Mouse (Mus musculus) stomach, embryonic 16.5 days (tissue): Measurements from ENCODE around the gene Dnah7b. TPM values are rescaled to one million over a fixed set of nuclear protein-coding genes. Genes with fewer than 3 reads are reported as not detected.
"Not testable (repeated sequence)": the region's sequence is repeated elsewhere in the genome, so short reads cannot be mapped to it uniquely, and the experiment has no call there.

ENCODE experiments used
- ATAC-seq: fragments of 200-750 bp; cut with Nextera tagmentation; 2 replicates; pipeline ENCODE4 v1.8.0; 2017; ENCODE audit warnings: moderate number of reproducible peaks, moderate TSS enrichment; ENCODE audit not compliant: insufficient read depth, low FRiP score
- H3K27ac ChIP-seq: fragments of 300-500 bp; sonication (generic); 2 replicates; pipeline ENCODE4 v1.5.1; 2014; ENCODE audit warnings: low read length
- H3K27me3 ChIP-seq: fragments of 300-500 bp; sonication (generic); 2 replicates; pipeline ENCODE4 v1.6.1; 2014; ENCODE audit warnings: low read length, control low read depth, mixed read lengths; ENCODE audit not compliant: control insufficient read depth, insufficient read depth
- H3K36me3 ChIP-seq: fragments of 300-500 bp; sonication (generic); 2 replicates; pipeline ENCODE4 v1.6.1; 2014; ENCODE audit warnings: low read length; ENCODE audit not compliant: control insufficient read depth, insufficient read depth
- H3K4me1 ChIP-seq: fragments of 300-500 bp; sonication (generic); 2 replicates; pipeline ENCODE4 v1.6.1; 2014; ENCODE audit warnings: low read length, control low read depth, mixed read lengths; ENCODE audit not compliant: control insufficient read depth, insufficient read depth
- H3K4me2 ChIP-seq: fragments of 300-500 bp; sonication (generic); 2 replicates; pipeline ENCODE4 v1.6.1; 2014; ENCODE audit warnings: low read depth, low read length, mixed read lengths
- H3K4me3 ChIP-seq: fragments of 300-500 bp; sonication (generic); replicated peaks from 2 replicates; pipeline ENCODE4 v1.5.1; 2014; ENCODE audit warnings: mild to moderate bottlenecking, low read length
- H3K9ac ChIP-seq: fragments of 300-500 bp; sonication (generic); 2 replicates; pipeline ENCODE4 v1.6.1; 2014; ENCODE audit warnings: low read length
- H3K9me3 ChIP-seq: fragments of 300-500 bp; sonication (generic); replicated peaks from 2 replicates; pipeline ENCODE4 v1.6.1; 2016; ENCODE audit warnings: low read length, control low read depth; ENCODE audit not compliant: control insufficient read depth
- WGBS: fragments of 180-500 bp; shearing (Covaris S2); extraction: QIAGEN DNeasy Blood & Tissue Kit; methylation state at CpG from one replicate; pipeline ENCODE4 v1.1.7; 2014; 5-methylcytosine and 5-hydroxymethylcytosine counted together
- polyA plus RNA-seq: library from polyadenylated mRNA; unstranded; fragments of >200 nt; fragmentation: Nextera tagmentation; extraction: Ambion mirVana; gene quantifications from 2 replicates; pipeline ENCODE4 v1.2.1, GENCODE M21; 2015

Dnah7b gene
- polyA plus RNA-seq, 1 experiment from 2014 or later = 1.7 TPM

DNA sequence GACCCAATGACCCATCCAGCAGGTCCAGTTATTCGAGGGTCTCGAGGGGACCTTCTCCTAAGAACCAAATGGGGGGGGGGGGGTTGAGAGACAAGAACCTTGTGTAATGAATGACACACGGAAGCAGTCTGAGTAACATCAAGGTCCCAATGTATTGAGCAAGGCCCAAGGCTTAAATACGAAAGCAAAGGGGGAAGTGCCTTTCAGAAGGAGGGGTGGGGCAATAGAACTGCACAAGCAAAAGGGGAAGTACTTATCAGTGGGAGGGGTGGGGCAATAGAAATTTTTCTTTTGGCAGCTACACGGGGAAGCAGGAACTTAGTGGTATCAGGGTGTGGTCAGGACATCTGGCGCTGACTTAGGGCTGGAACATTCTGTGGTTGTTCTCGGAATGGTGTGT lies 348.7 kb downstream of the Dnah7b start:
- H3K4me1 ChIP-seq, ATAC-seq, H3K9ac ChIP-seq, H3K36me3 ChIP-seq, H3K27ac ChIP-seq, H3K9me3 ChIP-seq, H3K4me3 ChIP-seq, H3K27me3 ChIP-seq, H3K4me2 ChIP-seq: not testable (repeated sequence)
- WGBS = 74% methylated on average over 7 of the region's 7 CpGs

DNA sequence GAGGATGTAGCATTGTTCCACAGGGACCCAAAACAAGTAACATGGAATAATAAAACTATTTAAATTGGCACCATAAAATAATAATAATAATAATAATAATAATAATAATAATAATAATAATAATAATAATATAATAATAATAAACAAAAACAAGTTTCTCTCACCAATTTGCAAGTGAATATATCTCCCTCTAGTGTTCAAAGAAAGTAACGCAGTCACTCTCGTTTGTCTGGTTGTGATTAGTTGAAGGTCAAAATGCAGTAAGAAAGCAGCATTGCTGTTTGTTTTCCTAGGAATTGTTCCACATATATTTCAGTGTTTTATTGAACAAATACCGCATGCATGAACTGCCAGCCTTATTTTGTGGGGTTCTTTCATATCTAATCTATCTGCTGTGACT lies 350.8 kb downstream of the Dnah7b start:
- not testable (repeated sequence) for H3K4me2 ChIP-seq, H3K4me1 ChIP-seq

DNA sequence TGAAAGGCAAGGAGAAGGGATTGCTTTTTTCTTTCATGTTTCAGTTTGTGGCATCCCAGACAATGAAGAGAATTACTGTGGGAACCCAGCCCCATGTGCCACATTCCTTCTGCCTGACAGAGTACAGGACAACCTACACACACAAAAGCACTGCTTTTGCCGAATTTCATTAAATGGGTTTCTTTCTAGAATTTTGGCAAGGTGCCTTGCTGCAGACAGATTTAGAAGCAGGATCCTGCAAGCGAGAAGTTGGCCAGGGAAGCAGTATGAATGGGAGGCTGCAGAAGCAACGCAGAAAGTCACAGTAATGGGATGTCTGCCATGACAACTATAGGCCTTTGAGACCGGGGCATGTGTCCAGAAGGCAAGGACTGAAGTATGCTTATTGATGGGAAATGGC lies 352.9 kb downstream of the Dnah7b start:
- not testable (repeated sequence) for H3K4me2 ChIP-seq, H3K9ac ChIP-seq, ATAC-seq, H3K4me1 ChIP-seq, H3K27ac ChIP-seq, H3K36me3 ChIP-seq, H3K9me3 ChIP-seq, H3K4me3 ChIP-seq, H3K27me3 ChIP-seq
- 54% methylated on average over 3 of the region's 4 CpGs for WGBS

More for the DNA sequence above, 350.8 kb downstream of the Dnah7b start:
- not testable (repeated sequence) for H3K36me3 ChIP-seq, H3K9me3 ChIP-seq, H3K9ac ChIP-seq, H3K27me3 ChIP-seq, H3K27ac ChIP-seq, ATAC-seq, H3K4me3 ChIP-seq
- 21% methylated on average over 3 of the region's 3 CpGs for WGBS

Other genes starting within 250 kb of the Dnah7b start
- not detected in 2 replicates for gene Gm5269, start 176.0 kb upstream of the Dnah7b start, polyA plus RNA-seq
- gene Slc40a1, start 139.8 kb upstream of the Dnah7b start, polyA plus RNA-seq = 123 and 142 TPM in 2 replicates